Mouse (Mus musculus) ES-E14 (cell line): ENCODE results near the gene Serpina1f. TPM values are rescaled to one million over a fixed set of nuclear protein-coding genes. Genes with fewer than 3 reads are reported as not detected.
A peak's percentile ranks its signal among the peaks of the same experiment; 100 is the strongest.

Experiments
- DNase-seq: peaks from one replicate; pipeline ENCODE4 v3.0.0-alpha.2; 2013; ENCODE audit warnings: low read depth, low spot score
- H3K27ac ChIP-seq: 2 replicates; pipeline ENCODE4 v1.5.1; 2012; ENCODE audit warnings: low read depth, mild to moderate bottlenecking, low read length, moderate library complexity, mixed read lengths; ENCODE audit not compliant: poor library complexity, insufficient read depth, severe bottlenecking
- H3K36me3 ChIP-seq: 2 replicates; pipeline ENCODE4 v1.6.1; 2012; ENCODE audit warnings: mild to moderate bottlenecking, low read length, moderate library complexity, mixed read lengths; ENCODE audit not compliant: control insufficient read depth, poor library complexity, insufficient read depth, severe bottlenecking
- H3K4me1 ChIP-seq, 2 experiments: fragments of 150-350 bp in 1 of 2; sonication (generic) in 1 of 2; 2 replicates each; pipeline ENCODE4 v1.6.1; 2012; ENCODE audit warnings: low read length in 2 of 2, mild to moderate bottlenecking in 1 of 2, mixed read lengths in 1 of 2; ENCODE audit not compliant: control insufficient read depth in 2 of 2, insufficient read depth in 2 of 2, poor library complexity in 1 of 2
- H3K4me3 ChIP-seq, 2 experiments: fragments of 150-350 bp in 1 of 2; sonication (generic) in 1 of 2; 2 replicates each; pipeline ENCODE4 v1.5.1; 2012; ENCODE audit warnings: low read length in 2 of 2, low read depth in 1 of 2, mild to moderate bottlenecking in 1 of 2, mixed read lengths in 1 of 2; ENCODE audit not compliant: insufficient read depth in 1 of 2, poor library complexity in 1 of 2, severe bottlenecking in 1 of 2
- H3K9ac ChIP-seq: 2 replicates; pipeline ENCODE4 v1.6.1; 2012; ENCODE audit warnings: low read depth, mild to moderate bottlenecking, low read length, mixed read lengths; ENCODE audit not compliant: poor library complexity, insufficient read depth, severe bottlenecking
- H3K9me3 ChIP-seq: fragments of 150-350 bp; sonication (generic); 2 replicates; pipeline ENCODE4 v1.6.1; 2012; ENCODE audit warnings: low read depth, mild to moderate bottlenecking, low read length; ENCODE audit not compliant: control insufficient read depth, insufficient read depth
- CHD2 ChIP-seq: IDR thresholded peaks from 2 replicates; pipeline ENCODE4 v1.6.1; 2014; ENCODE audit warnings: mild to moderate bottlenecking, low read depth, low read length, inconsistent platforms
- HCFC1 ChIP-seq: IDR thresholded peaks from 2 replicates; pipeline ENCODE4 v1.6.1; 2012; ENCODE audit warnings: low read length, inconsistent platforms, borderline replicate concordance; ENCODE audit not compliant: insufficient read depth
- MAFK ChIP-seq: IDR thresholded peaks from 2 replicates; pipeline ENCODE4 v1.6.1; 2014; ENCODE audit warnings: mild to moderate bottlenecking, low read depth, low read length, inconsistent platforms; ENCODE audit not compliant: insufficient read depth
- ZC3H11A ChIP-seq: IDR thresholded peaks from 2 replicates; pipeline ENCODE4 v1.6.1; 2012; ENCODE audit warnings: low read depth, mild to moderate bottlenecking, inconsistent platforms, low read length, borderline replicate concordance
- ZNF384 ChIP-seq: IDR thresholded peaks from 2 replicates; pipeline ENCODE4 v1.6.1; 2012; ENCODE audit warnings: low read depth, low read length, inconsistent platforms
- in situ Hi-C, 2 experiments: fragments of 600-800 bp; cut with MboI; formaldehyde crosslinking; loops; one replicate each; pipeline ENCODE4 v1.15.1; 2025; ENCODE audit warnings: low sequenced_read_pairs in 2 of 2, inconsistent platforms in 1 of 2; ENCODE audit not compliant: unreplicated experiment in 2 of 2
- total RNA-seq: library from RNA; depleted of rRNA; stranded (reverse); fragments of 300-350 nt; gene quantifications from 2 replicates; pipeline ENCODE4 v1.2.3, GENCODE M21; 2012; rRNA removed

Gene Serpina1f
- total RNA-seq, 1 experiment = not detected

GRCm38 (mm10) chr12:103653836-103654235 is 41.5 kb downstream of the Serpina1f start:
- no peak overlapping the region for H3K27ac ChIP-seq
- H3K9ac ChIP-seq = no peak overlapping the region
- H3K36me3 ChIP-seq = no peaks in the 10 kb centered on the region
- H3K4me3 ChIP-seq = no peak overlapping the region
- no peaks in the 10 kb centered on the region for H3K4me1 ChIP-seq
- in situ Hi-C loops = no loop called here
- no peaks in the 10 kb centered on the region for H3K9me3 ChIP-seq
- DNase-seq = no peak
- TF ChIP-seq MAFK (no peak), HCFC1 (no peak), CHD2 (no peak), ZC3H11A (no peak), ZNF384 (no peak)

GRCm38 (mm10) chr12:103646314-103646713 is 49.0 kb downstream of the Serpina1f start:
- H3K9me3 ChIP-seq = no peaks in the 10 kb centered on the region
- H3K4me3 ChIP-seq = no peak overlapping the region
- no peak overlapping the region for H3K9ac ChIP-seq
- no peaks in the 10 kb centered on the region for H3K4me1 ChIP-seq
- no peaks in the 10 kb centered on the region for H3K36me3 ChIP-seq
- no peak for DNase-seq
- TF ChIP-seq ZC3H11A = no peak
- no peak for TF ChIP-seq HCFC1
- TF ChIP-seq ZNF384 = no peak
- TF ChIP-seq CHD2 = no peak
- TF ChIP-seq MAFK = no peak
- no peak overlapping the region for H3K27ac ChIP-seq
- in situ Hi-C loops = no loop called here

GRCm38 (mm10) chr12:103644601-103645000 is 50.7 kb downstream of the Serpina1f start:
- Histone ChIP-seq H3K9ac (no peak overlapping the region), H3K4me1 (no peaks in the 10 kb centered on the region), H3K27ac (no peak overlapping the region), H3K4me3 (no peak overlapping the region), H3K36me3 (no peaks in the 10 kb centered on the region), H3K9me3 (no peaks in the 10 kb centered on the region)
- in situ Hi-C loops = no loop called here
- no peak for DNase-seq
- TF ChIP-seq ZC3H11A (no peak), HCFC1 (no peak), CHD2 (no peak), MAFK (no peak), ZNF384 (no peak)

GRCm38 (mm10) chr12:103643818-103644217 is 51.5 kb downstream of the Serpina1f start:
- no peak for DNase-seq
- in situ Hi-C loops = no loop called here
- TF ChIP-seq CHD2 (no peak), ZNF384 (no peak), MAFK (no peak), HCFC1 (no peak), ZC3H11A (no peak)
- Histone ChIP-seq H3K27ac (no peak overlapping the region), H3K36me3 (no peaks in the 10 kb centered on the region), H3K4me1 (no peaks in the 10 kb centered on the region), H3K9me3 (no peaks in the 10 kb centered on the region), H3K9ac (no peak overlapping the region), H3K4me3 (no peak overlapping the region)

GRCm38 (mm10) chr12:103643336-103643735 is 52.0 kb downstream of the Serpina1f start:
- no peak overlapping the region for H3K4me3 ChIP-seq
- no peaks in the 10 kb centered on the region for H3K9me3 ChIP-seq
- DNase-seq = peak; percentile 64
- H3K36me3 ChIP-seq = no peaks in the 10 kb centered on the region
- H3K27ac ChIP-seq = no peak overlapping the region
- H3K9ac ChIP-seq = no peak overlapping the region
- TF ChIP-seq ZC3H11A (peak; percentile 44; the same call in 1 of the 2 replicates), CHD2 (no peak)
- no peaks in the 10 kb centered on the region for H3K4me1 ChIP-seq
- in situ Hi-C loops = no loop called here

Other genes starting within 250 kb of the Serpina1f start
- gene Ifi27l2b, start 238.3 kb downstream of the Serpina1f start, total RNA-seq = 0.58 TPM in 1 of 2 replicates, not detected in the other
- 1.2 and 1.7 TPM in 2 replicates for gene Ppp4r4, start 163.2 kb downstream of the Serpina1f start, total RNA-seq
- gene Serpina10, start 64.1 kb downstream of the Serpina1f start, total RNA-seq = not detected in 2 replicates
- gene Serpina6, start 38.3 kb downstream of the Serpina1f start, total RNA-seq = not detected in 2 replicates
- gene Serpina16, start 19.4 kb downstream of the Serpina1f start, total RNA-seq = not detected in 2 replicates
- gene Serpina1d, start 78.1 kb upstream of the Serpina1f start, total RNA-seq = not detected in 2 replicates
- gene Serpina1b, start 134.8 kb upstream of the Serpina1f start, total RNA-seq = not detected in 2 replicates
- gene Serpina1a, start 168.0 kb upstream of the Serpina1f start, total RNA-seq = not detected in 2 replicates
- gene Serpina1c, start 209.4 kb upstream of the Serpina1f start, total RNA-seq = not detected in 2 replicates